Mouse (Mus musculus): ENCODE measurements around the gene Ap3d1.

Gene Ap3d1

DNA sequence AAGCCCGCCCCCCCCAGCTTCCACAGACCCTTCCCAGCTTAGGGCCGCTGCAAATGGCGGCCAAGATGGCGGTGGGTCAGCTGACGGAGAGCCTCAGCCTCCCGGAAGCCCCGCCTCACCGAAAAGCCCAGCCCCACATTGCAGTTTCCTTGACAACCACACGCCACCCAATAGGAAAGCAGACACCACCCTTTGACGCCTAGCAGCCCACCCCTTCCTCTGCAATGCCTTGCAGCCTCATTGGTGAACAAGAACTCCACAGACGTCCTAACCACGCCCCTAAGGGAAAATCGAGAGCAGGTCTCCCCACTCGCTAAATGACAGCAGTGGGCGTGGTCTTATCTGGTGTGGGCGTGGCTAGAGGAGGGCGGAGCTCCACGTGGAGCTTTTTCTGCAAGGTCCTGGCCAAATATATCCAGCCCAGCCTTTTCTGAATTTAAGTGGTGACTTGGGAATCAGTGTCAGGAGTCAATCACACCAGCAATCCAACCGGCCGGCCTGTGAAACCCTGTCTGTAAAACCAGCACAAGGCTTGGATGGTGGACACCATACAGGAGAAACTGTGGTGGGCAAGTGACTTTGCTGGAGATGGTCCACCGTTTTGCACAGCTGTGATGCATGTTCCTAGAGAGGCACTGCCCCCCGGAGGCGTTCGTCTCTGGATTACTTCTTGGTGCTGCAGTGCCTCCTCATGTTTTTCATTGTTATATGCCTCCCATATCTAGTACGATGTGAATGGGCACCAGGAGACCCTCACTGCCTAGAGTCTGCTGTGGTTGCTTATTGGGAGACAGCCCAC lies at the start of gene Ap3d1:
TSS of gene Ap3d1 (minus strand) at position 85 of the 799 bp plus-strand sequence.
- DNase-seq (ENCODE audit: low read depth), result peak; percentile 99

DNA sequence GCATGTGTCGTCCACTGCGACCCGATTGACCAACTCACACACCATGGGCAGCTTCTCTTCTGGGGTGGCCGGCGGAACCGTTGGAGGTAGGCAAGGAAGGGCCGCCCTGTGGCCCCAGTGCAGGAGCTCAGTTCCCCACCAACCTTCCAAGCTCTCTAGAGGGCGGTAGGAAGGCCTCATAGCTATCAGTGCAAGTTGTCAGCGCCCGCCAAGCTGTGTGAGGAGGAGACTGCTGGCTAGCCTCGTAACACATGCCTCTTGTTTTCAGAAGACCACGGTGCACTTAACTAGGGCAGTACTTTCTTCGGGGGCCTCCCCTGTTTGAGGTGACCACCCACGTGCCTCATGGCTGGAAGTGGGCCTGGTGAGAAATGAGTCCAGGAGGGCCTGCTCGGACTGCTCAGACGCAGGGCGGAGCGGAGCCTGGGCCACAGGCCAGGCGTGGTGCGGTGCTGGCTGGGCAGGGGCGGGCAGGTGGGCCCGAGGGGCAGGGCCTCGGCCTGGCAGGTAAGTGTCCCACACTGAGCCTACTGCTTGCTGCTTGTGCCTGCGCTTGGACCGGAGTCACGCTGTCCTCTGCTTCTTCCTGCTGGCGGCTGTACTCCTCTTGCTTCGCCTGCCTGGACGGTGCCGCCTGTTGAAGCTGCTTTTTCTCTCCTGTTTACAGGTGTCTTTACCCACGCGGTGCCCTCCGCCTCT lies 49.6 kb upstream of the Ap3d1 start:
- DNase-seq (ENCODE audit: low read depth), result no peak

DNA sequence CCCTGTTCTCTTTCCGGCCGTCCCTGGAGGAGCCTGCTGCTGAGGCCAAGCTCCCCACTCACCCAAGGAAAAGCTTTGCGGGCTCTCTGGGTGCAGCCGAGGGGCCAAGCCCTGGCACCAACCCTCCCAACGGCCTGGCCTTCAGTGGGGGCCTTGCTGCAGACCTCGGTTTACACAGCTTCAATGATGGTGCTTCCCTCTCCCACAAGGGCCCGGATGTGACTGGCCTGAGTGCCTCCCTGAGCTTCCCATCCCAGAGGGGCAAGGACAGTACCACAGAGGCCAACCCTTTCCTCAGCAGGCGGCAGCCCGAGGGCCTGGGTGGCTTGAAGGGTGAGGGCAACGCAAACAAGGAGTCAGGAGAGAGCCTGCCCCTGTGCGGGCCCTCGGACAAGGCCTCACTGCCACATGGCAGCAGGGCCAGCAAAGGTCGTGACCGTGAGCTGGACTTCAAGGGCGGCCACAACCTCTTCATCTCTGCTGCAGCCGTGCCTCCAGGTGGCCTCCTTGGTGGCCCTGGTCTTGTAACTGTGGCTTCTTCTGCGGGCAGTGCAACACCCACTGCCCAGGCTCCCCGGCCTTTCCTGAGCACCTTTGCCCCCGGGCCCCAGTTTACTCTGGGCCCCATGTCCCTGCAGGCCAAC lies 48.8 kb upstream of the Ap3d1 start:
- DNase-seq (ENCODE audit: low read depth), result no peak

DNA sequence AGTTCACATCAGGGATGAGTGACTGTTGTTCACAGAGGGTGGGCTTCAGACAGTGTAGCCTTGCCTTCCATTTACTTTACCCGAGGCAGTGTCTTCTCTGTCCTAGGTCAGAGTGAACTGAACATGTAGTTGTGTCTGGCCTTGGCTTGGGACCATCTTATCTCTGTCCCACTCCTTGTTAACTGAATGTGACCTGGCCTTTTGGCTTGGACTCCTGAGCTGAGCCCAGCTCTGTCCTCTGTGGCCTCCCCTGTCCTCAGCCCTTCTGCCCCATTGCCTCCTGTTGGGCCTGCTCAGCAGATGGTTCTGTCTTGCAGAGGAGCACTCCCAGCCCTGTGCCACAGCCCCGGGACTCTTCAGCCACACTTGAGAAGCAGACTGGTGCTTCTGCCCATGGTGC lies 45.5 kb upstream of the Ap3d1 start:
- no peak for DNase-seq (ENCODE audit: low read depth)

DNA sequence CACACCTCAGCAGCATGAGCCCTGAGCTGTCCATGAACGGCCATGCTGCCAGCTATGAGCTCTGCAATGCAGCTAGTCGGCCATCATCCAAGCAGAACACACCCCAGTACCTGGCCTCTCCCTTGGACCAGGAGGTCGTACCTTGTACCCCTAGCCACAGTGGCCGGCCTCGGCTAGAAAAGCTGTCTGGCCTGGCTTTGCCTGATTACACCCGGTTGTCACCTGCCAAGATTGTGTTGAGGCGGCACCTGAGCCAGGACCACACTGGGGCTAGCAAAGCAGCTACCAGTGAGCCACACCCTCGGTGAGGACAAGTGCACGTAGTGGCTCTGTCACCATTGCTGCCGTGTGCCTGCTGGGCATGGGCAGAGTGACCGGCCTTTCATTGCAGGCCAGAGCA lies 43.9 kb upstream of the Ap3d1 start:
- DNase-seq (ENCODE audit: low read depth), result no peak

DNA sequence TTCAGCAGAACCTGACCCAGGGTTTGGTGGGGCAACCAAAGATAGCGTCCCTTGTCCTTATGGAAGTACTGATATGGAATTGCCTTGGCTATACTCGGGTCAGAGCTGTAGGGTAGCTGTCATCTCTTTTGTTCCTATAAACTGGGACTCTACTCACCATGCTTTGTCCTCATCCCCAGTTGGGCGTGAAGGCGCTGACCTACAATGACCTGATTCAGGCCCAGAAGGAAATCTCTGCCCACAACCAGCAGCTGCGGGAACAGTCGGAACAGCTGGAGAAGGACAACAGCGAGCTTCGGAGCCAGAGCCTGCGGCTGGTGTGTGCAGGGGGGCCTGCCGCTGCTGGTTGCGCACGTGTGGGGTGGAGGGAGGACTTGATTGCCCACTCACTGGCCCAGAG lies 42.8 kb upstream of the Ap3d1 start:
- no peak for DNase-seq (ENCODE audit: low read depth)

DNA sequence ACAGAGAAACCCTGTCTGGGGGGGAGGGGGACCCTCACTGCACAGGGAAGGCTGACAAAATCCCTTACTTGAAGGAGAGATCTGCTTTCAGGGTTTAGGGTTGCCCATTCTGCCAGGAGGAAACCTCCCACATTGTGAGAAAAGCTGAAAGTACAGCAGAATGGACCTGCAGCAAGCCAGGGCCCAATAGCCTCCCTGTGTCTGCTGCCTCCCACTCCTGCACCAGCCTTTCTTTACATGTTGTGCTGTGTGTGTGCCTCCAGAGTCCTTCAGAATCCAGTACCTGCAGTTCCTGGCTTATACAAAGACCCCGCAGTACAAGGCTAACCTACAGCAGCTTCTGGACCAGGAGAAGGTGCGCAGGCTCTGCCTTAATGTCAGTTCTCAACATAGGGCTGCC lies 42.2 kb upstream of the Ap3d1 start:
- no peak for DNase-seq (ENCODE audit: low read depth)

DNA sequence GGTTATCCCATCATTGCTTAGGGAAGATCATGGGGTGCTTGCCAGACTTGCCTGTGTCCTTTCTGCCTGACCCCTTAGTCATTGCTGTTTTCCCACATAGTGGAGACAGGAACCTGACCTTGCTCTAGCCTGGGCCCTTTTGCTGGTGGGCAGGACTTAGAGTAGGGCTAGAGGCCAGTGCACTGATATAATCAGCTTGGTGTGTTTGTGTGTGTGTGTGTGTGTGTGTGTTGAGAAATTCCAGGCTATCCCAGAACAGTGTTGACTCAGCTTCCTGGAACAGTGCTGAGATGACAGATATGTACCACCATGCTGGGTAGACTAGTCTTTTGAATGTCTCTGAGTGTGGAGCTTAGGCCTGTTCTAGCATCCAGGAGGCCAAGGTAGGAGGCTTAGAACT lies 37.5 kb upstream of the Ap3d1 start:
- no peak for DNase-seq (ENCODE audit: low read depth)

DNA sequence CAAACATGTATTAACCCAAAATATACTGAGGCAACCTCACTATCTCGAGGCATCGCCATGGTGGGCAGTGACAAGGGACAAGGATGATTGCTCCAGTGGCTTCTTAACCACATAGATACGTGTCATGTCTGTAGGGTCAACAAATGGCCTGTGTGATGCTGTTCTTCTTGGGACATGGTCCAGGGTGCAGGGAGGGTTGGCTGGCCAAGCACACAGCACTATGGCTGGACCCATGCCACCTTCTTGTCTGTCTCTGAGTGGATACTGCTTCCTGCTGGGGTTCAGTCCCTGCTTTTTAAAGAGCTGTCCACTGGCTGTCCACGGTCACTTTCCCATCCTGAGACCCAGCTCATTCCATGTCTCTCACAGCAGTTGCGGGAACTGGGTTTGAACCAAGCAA lies 35.1 kb upstream of the Ap3d1 start:
- no peak for DNase-seq (ENCODE audit: low read depth)

DNA sequence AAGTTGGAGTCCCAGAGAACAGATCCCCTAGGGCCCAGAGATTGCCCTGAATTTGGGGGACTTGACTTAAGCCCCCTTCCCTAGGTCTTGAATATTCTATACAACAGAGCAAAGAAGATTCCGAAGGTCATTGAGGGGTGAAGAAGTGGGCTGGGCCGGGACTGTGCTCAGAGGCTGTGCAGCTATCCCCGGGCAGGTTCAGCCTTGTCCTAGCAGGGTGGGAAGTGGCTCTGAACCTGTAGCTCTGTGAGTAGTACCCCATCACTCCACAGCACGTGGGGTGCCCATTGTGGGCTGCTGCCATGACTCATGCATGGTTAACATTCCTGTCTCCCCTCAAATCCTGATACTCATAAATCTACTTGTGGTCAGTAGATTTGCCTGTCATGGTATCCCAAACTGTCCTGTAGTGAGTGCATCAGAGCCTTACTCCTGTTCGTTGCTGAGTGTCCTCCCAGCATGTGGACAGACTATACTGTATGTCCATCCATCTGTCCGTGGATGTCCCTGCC lies 34.4 kb upstream of the Ap3d1 start:
- no peak for DNase-seq (ENCODE audit: low read depth)

DNA sequence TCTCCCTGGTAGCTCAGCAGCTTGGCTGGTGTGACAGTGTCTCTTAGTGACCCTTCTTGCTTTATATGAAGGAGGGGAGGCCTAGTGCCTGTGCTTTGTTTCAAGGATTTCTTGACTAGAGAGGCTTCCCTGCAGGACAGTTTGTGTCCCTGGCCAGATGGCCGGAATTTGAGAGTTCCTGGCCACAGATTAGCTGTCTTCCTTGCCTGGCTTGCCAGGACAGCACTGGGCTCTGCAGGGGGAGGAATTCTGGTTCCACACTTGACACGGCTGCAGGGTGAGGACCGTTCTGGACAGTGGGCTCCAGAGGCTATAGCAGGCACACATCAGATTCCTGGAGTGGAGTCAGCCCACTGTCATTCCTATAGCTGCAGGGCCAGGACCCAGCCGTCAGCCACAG lies 33.7 kb upstream of the Ap3d1 start:
- DNase-seq (ENCODE audit: low read depth), result no peak

DNA sequence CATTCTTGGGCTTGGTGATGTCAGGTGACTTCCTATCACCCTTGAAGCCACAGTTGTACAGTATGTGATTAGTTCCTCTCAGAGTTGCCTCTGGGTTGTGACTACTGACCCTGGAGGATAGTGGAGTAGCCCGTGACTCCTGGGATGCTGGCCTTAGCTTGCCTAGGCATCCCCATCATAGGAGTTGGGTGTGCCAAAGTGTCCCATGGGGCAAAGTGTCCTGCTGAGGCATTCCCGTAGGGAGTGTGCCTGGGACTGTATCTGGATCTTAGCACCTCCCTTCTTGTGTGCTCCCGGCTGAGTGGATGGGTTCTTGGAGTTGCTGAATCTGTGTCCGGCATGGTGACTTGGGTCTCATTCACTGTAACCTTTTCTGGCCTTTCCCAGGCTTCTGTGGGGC lies 32.9 kb upstream of the Ap3d1 start:
- DNase-seq (ENCODE audit: low read depth), result no peak

DNA sequence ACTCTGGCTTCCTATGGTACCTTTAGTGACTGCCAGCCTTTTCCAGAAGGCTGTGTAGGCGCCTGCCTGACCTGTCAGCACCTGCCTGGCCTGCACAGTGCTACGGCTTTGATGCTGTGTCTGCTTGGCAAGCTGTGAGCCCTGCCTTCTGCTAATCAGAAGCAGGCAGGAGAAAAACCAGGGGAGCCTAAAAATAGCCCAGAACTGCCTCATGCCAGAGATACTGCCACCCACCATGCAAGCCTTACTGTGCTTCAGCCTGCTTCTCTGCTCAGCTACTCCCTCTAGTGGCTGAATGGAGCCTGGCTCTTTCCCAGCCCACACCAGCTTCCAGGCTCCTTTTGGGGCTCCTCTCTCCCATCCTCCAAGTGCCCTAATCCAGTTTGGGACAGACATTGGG lies 32.5 kb upstream of the Ap3d1 start:
- peak; percentile 92 for DNase-seq (ENCODE audit: low read depth)

DNA sequence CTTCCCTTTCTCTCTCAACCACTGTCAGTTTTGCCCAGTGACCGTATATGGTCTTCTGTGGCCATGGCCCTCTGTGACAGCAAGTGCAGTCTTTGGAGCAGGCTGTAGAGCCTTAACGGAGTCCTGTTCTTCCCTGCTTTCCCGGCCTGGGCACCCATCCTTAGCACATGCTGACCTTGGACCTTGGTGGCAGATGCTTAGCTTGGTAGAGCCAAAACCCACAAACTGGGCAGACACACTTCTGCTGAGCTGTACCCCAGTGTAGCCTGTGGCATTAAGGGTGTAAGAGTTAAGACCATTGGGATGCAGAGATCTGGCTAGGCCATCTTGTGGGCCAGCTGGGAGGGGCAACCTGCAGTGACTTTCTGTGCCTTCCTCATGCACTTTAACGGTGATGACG lies 31.8 kb upstream of the Ap3d1 start:
- no peak for DNase-seq (ENCODE audit: low read depth)

DNA sequence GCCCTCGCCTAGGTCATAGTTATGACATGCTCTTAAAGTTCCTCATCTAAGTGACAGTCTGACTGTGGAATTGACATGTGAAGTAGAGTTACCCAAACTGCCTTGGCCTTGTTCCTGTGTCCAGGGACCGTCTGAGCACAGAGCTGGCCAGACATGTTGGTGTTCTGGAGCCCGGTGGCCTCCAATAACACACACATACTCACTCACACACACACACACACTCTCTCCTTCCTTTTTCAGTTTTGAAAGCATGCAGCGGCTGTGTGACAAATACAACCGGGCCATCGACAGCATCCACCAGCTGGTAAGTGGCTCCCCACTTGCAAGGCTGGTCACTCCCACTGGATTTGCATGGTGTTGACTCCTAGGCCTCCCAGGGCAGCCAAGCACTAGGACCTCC lies 26.3 kb upstream of the Ap3d1 start:
- DNase-seq (ENCODE audit: low read depth), result no peak

DNA sequence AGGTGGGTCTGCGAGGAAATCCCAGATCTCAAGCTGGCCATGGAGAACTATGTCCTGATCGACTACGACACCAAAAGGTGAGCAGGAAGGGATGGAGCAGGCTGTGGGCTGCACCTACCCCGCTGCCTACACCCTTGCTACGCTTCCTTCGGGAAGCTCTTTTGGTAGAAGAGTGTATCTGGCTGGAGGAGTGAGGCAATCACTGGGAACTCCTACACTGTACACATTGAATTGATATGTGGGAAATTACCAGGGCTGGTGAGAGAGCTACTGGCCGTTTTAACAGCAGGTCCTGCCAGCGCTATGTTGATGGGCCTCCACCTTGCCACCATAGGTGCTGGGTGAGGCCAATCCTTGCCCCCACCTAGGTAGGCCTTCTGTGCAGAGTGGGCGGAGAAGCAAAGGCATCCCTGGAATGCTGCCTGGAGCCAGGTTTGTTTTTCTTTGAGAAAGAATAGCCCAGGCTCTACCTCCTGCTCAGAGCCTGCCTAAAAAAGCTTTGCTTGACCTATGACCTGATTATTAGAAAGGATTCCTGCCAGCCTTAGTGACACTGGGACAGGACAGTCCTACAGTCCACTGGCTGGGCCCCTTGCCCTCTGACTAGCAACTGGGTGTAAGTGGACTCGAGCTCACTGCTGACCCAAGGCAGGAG lies 24.2 kb upstream of the Ap3d1 start:
- DNase-seq (ENCODE audit: low read depth), result no peak

DNA sequence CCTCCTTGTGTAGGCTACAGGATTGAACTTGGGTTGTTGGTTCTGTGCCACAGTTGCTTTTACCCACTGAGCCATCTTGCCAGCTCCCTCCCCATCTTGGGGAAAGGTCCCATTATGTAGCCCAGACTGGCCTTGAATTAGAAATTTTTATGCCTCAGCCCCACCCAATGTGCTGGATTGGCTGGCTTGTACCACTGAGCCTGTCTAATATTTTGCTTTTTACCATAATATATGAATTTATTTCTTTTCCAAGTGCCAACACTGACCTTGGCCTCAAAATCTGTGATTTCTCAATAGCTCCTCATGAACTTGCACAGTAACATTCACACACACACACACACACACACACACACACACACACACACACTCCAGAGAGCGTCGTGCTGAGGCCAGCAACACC lies 23.7 kb upstream of the Ap3d1 start:
- DNase-seq (ENCODE audit: low read depth), result no peak

DNA sequence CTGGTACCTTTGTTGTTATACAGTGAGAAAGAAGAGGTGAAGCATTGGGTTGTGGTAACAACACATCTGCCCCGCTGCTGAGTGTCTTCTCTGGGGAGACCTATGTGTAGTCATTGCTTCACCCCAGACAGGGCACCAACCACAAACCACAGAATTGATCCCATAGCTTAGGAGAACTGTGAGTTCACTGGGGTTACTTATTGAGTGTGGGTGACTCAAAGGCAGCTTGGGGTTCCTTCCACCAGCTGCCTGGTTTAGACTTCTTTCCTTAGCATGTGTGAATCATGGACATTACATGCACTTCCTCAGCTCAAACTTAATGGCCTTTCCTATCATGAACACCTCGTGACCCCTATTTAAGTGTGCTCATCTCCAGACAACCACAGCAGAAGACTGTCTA lies 21.4 kb upstream of the Ap3d1 start:
- no peak for DNase-seq (ENCODE audit: low read depth)

DNA sequence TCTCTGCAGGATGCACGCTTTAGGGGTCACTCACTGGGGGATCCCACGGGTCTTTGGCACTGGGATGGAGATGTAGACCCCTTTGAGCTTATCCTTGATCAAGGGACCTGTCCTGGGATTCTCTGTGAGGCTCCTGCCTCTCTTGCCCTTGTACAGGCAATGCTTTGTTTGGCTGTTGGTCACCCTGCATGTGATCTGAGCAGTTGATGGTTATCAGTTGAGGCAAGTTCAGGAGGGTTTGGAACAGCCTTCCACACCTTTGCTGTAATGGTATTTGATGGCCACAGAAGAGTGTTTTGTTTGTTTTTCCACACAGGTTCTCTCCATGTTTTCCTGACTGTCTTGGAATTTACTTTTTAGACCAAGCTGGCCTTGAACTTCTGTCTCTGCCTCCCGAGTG lies 19.8 kb upstream of the Ap3d1 start:
- no peak for DNase-seq (ENCODE audit: low read depth)

DNA sequence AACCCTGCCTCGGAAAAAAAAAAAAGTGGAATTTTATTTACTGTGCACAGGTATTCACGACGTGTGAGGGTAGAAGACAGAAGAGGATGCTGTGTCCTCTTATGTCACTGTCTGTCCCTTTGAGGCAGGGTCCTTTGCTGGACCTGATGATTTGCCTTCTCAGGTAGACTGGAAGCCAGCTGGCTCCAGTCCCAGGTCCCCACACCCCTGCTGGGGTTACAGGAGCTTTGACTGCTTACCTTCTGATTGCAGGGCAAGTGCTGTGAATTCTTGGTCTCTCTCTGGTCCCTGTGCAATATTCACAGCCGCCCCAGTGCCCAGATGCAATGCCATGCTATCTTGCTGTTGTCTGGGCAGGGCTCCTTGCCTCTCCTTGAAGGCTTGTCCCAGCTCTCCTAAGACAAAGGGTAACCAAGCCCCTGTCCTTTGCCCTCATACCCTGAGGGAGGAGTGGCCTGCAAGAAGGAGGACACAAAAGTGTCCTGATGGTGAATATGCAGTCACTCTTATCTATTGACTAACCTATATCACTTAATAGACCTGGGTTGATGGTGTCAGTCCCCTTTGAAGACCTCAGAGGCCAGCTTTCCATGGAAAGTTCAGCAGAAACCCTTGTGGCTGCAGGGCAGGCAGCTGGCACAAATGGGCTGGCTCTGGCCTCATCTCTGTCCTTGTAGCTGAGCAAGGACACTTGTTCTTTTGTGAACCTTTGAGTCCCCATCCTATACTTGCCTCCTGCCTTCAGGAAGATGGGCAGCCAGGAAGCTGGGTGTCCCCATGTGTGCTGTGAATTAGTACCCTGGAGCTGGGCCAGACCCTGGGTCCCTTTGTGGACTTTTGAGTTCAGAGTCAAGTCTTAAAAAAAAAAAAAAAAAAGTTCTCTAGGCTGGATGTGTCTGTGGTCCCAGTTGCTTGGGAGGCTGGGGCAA lies 18.8 kb upstream of the Ap3d1 start:
- no peak for DNase-seq (ENCODE audit: low read depth)

DNA sequence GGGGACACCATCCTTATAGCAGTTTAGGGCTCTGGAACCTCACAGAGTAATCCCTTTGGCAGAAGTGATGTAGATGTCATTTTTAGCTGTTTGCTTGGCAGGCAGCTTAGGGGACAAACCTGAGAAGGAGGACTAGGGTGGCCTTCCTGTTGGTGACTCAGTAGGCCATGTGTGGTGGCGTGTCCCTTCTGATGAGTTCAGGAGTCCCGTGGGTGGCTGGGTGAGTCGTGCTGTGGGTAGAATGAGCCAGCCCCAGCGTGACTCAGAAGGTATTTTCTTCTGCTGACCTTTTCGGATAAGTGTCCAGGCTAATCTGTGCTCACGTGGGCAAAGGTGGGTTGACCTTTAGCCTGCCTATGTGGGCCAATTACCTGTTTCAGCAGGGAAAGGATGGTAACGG lies 16.6 kb upstream of the Ap3d1 start:
- no peak for DNase-seq (ENCODE audit: low read depth)

DNA sequence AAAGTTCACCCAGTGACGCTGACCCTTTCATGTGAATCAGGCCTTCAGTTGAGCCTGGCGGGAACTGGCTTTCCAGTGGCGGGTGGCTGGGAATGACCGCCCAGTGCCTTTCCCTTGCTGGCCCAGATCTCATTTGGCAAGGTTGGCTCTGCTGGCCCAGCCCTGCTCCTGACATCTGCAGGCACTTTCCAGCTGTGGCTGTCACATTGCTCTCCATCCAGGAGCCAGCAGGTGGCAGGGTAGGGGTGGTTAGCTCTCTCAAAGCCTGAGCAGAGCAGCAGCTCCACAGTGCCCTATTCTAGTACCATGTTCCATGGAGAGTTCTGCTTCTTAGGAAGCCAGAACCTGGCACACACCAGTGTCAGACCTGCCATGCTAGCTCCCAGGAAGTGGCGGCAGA lies 15.7 kb upstream of the Ap3d1 start:
- peak; percentile 85 for DNase-seq (ENCODE audit: low read depth)
